Mouse (Mus musculus) CH12.LX (cell line): ENCODE data around the gene Cd37. TPM values are rescaled to one million over a fixed set of nuclear protein-coding genes. Genes with fewer than 3 reads are reported as not detected.
A peak's percentile ranks its signal among the peaks of the same experiment; 100 is the strongest.

Experiments used
- DNase-seq: peaks from one replicate; pipeline ENCODE4 v3.0.0-alpha.2; 2013; ENCODE audit errors: extremely low read depth
- H3K27ac ChIP-seq: 2 replicates; pipeline ENCODE4 v1.5.1; 2012; ENCODE audit warnings: low read depth, mild to moderate bottlenecking, control low read depth, moderate library complexity; ENCODE audit not compliant: insufficient read depth
- H3K27me3 ChIP-seq: replicated peaks from 2 replicates; pipeline ENCODE3; 2012; ENCODE audit warnings: inconsistent platforms
- H3K36me3 ChIP-seq, 2 experiments: replicated peaks in 1 of 2; 2 replicates each; pipeline versions ENCODE3 to v1.6.1; 2012; ENCODE audit warnings: inconsistent platforms in 1 of 2, low read length in 1 of 2, mild to moderate bottlenecking in 1 of 2, mixed read lengths in 1 of 2, moderate library complexity in 1 of 2; ENCODE audit not compliant: control insufficient read depth in 1 of 2, insufficient read depth in 1 of 2
- H3K4me1 ChIP-seq, 2 experiments: 2 replicates each; pipeline ENCODE4 v1.6.1; 2012; ENCODE audit warnings: inconsistent platforms in 1 of 2, moderate library complexity in 1 of 2; ENCODE audit not compliant: insufficient read depth in 2 of 2, control insufficient read depth in 1 of 2
- H3K4me2 ChIP-seq: 2 replicates; pipeline ENCODE4 v1.6.1; 2012; ENCODE audit warnings: low read depth, mild to moderate bottlenecking, control low read depth; ENCODE audit not compliant: poor library complexity, insufficient read depth, severe bottlenecking
- H3K4me3 ChIP-seq, 3 experiments: fragments of 150-350 bp in 1 of 3; sonication (generic) in 1 of 3; replicated peaks in 1 of 3; 2 replicates each; pipeline versions ENCODE3 to v1.5.1; 2011 to 2012; ENCODE audit warnings: low read depth in 2 of 3, low read length in 2 of 3, mild to moderate bottlenecking in 2 of 3, moderate library complexity in 2 of 3, control low read depth in 1 of 3, improper control_type of control experiment in 1 of 3, inconsistent platforms in 1 of 3, mixed read lengths in 1 of 3; ENCODE audit not compliant: poor library complexity in 1 of 3
- H3K79me2 ChIP-seq: replicated peaks from 2 replicates; pipeline ENCODE4 v1.6.1; 2012; ENCODE audit warnings: mild to moderate bottlenecking, moderate library complexity; ENCODE audit not compliant: control insufficient read depth, poor library complexity, insufficient read depth, severe bottlenecking; ENCODE audit errors: extremely low read depth
- H3K9ac ChIP-seq: 2 replicates; pipeline ENCODE4 v1.6.1; 2012; ENCODE audit warnings: low read depth, mild to moderate bottlenecking, control low read depth, moderate library complexity; ENCODE audit not compliant: insufficient read depth
- H3K9me3 ChIP-seq: replicated peaks from 2 replicates; pipeline ENCODE3; 2012; ENCODE audit warnings: low read length, inconsistent platforms, mixed read lengths
- BHLHE40 ChIP-seq: IDR thresholded peaks from 2 replicates; pipeline ENCODE4 v1.6.1; 2011; ENCODE audit warnings: mild to moderate bottlenecking, low read depth, low read length, improper control_type of control experiment
- CHD2 ChIP-seq: IDR thresholded peaks from 2 replicates; pipeline ENCODE4 v1.6.1; 2011; ENCODE audit warnings: low read length, improper control_type of control experiment
- ETS1 ChIP-seq: conservative IDR thresholded peaks from 2 replicates; pipeline ENCODE4 v1.6.1; 2012; ENCODE audit warnings: low read depth, mild to moderate bottlenecking, inconsistent platforms, low read length, improper control_type of control experiment, moderate library complexity
- IRF4 ChIP-seq: IDR thresholded peaks from 2 replicates; pipeline ENCODE4 v1.6.1; 2014; ENCODE audit warnings: low read depth, mild to moderate bottlenecking, inconsistent platforms, low read length, improper control_type of control experiment
- JUN ChIP-seq: IDR thresholded peaks from 2 replicates; pipeline ENCODE4 v1.6.1; 2011; ENCODE audit warnings: low read depth, mild to moderate bottlenecking, low read length, improper control_type of control experiment, moderate library complexity; ENCODE audit not compliant: insufficient read depth
- JUND ChIP-seq: conservative IDR thresholded peaks from 2 replicates; pipeline ENCODE4 v1.6.1; 2011; ENCODE audit warnings: low read depth, low read length, improper control_type of control experiment
- MAX ChIP-seq: IDR thresholded peaks from 2 replicates; pipeline ENCODE4 v1.6.1; 2011; ENCODE audit warnings: low read length, improper control_type of control experiment
- MAZ ChIP-seq: IDR thresholded peaks from 2 replicates; pipeline ENCODE4 v1.6.1; 2012; ENCODE audit warnings: low read depth, mild to moderate bottlenecking, inconsistent platforms, low read length, improper control_type of control experiment, moderate library complexity
- MXI1 ChIP-seq: IDR thresholded peaks from 2 replicates; pipeline ENCODE4 v1.6.1; 2011; ENCODE audit warnings: mild to moderate bottlenecking, low read depth, low read length, improper control_type of control experiment
- MYC ChIP-seq: IDR thresholded peaks from 2 replicates; pipeline ENCODE4 v1.6.1; 2011; ENCODE audit warnings: low read depth, mild to moderate bottlenecking, improper control_type of control experiment, low read length
- POLR2A ChIP-seq: IDR thresholded peaks from 2 replicates; pipeline ENCODE4 v1.6.1; 2011; ENCODE audit warnings: low read depth, mild to moderate bottlenecking, improper control_type of control experiment, low read length
- POLR2AphosphoS2 ChIP-seq: IDR thresholded peaks from 2 replicates; pipeline ENCODE4 v1.6.1; 2011; ENCODE audit warnings: low read depth, low read length, improper control_type of control experiment
- SIN3A ChIP-seq: IDR thresholded peaks from 2 replicates; pipeline ENCODE4 v1.6.1; 2012; ENCODE audit warnings: low read length, improper control_type of control experiment, inconsistent platforms
- UBTF ChIP-seq: IDR thresholded peaks from 2 replicates; pipeline ENCODE4 v1.6.1; 2012; ENCODE audit warnings: low read depth, mild to moderate bottlenecking, inconsistent platforms, low read length, improper control_type of control experiment, moderate library complexity
- ZC3H11A ChIP-seq: IDR thresholded peaks from 2 replicates; pipeline ENCODE4 v1.6.1; 2012; ENCODE audit warnings: low read depth, mild to moderate bottlenecking, inconsistent platforms, low read length, improper control_type of control experiment
- ZKSCAN1 ChIP-seq: IDR thresholded peaks from 2 replicates; pipeline ENCODE4 v1.6.1; 2012; ENCODE audit warnings: low read depth, inconsistent platforms, low read length, improper control_type of control experiment, borderline replicate concordance
- ZNF384 ChIP-seq: IDR thresholded peaks from 2 replicates; pipeline ENCODE4 v1.6.1; 2012; ENCODE audit warnings: low read depth, low read length, improper control_type of control experiment, inconsistent platforms
- dilution Hi-C: fragments of 300-500 bp; cut with MboI; formaldehyde crosslinking; loops from 2 replicates; pipeline ENCODE4 v1.14.3; 2020; ENCODE audit warnings: low sequenced_read_pairs; ENCODE audit not compliant: extremely low pct_unique_long_range_greater_than_20kb, extremely low pct_ligation_motif_present
- in situ Hi-C: fragments of 300-500 bp; cut with MboI; formaldehyde crosslinking; loops from 3 replicates; pipeline ENCODE4 v1.14.3; 2019; ENCODE audit warnings: low sequenced_read_pairs, low pct_ligation_motif_present, low pct_unique_long_range_greater_than_20kb, mixed read lengths
- polyA plus RNA-seq: library from polyadenylated mRNA; unstranded; fragments of >175 nt; gene quantifications from 2 replicates; pipeline ENCODE4 v1.2.1, GENCODE M21; 2012; ENCODE audit warnings: low read depth; ENCODE audit not compliant: insufficient read length
- total RNA-seq, 2 experiments: library from RNA; depleted of rRNA; stranded (reverse); fragments of 300-350 nt in 1 of 2; fragments of >200 nt in 1 of 2; gene quantifications; 2 replicates each; pipeline ENCODE4 v1.2.3; 2012 to 2014

Gene Cd37
- total and polyA plus RNA-seq, 3 experiments = 73.8 to 437 (median 91.1) TPM

- H3K9ac ChIP-seq = no peak overlapping the region
- no peak overlapping the region for H3K4me2 ChIP-seq
- H3K4me1 ChIP-seq = peaks cover 9 to 34% of the 10 kb centered on the region in 2 experiments; a peak in 3 of 4 replicates
- no peak for TF ChIP-seq BHLHE40
- TF ChIP-seq POLR2AphosphoS2 = no peak
- no peak for TF ChIP-seq CHD2
- no peak for TF ChIP-seq MYC
- TF ChIP-seq ZKSCAN1 = no peak
- no peak for TF ChIP-seq ETS1
- TF ChIP-seq IRF4 = no peak
- no peak for TF ChIP-seq MXI1
- in situ Hi-C loops = no loop called here
- no peaks in the 10 kb centered on the region for H3K79me2 ChIP-seq
- peaks cover 24% of the 10 kb centered on the region for H3K27me3 ChIP-seq
- H3K4me3 ChIP-seq = no peak overlapping the region
- no peak overlapping the region for H3K27ac ChIP-seq
- DNase-seq = no peak
- dilution Hi-C loops = no loop called here
- peaks cover under 1% of the 10 kb centered on the region for H3K9me3 ChIP-seq
- H3K36me3 ChIP-seq = no peaks in the 10 kb centered on the region
Observed at GRCm38 (mm10) chr7:45213708-45214107, 25.2 kb downstream of the Cd37 start.

- no peaks in the 10 kb centered on the region for H3K36me3 ChIP-seq
- H3K4me3 ChIP-seq = no peak overlapping the region
- peak overlapping the region; percentile 58; the same call in 1 of the 2 replicates for H3K4me2 ChIP-seq
- no peak overlapping the region for H3K9ac ChIP-seq
- H3K4me1 ChIP-seq = peaks cover 9 to 33% of the 10 kb centered on the region in 2 experiments; a peak in 3 of 4 replicates
- dilution Hi-C loops (no loop called here), in situ Hi-C loops (no loop called here)
- H3K27ac ChIP-seq = no peak overlapping the region
- no peak for TF ChIP-seq MAZ
- peak; percentile 6; the same call in 1 of the 2 replicates for TF ChIP-seq ZNF384
- TF ChIP-seq UBTF = no peak
- DNase-seq = no peak
- H3K27me3 ChIP-seq = peaks cover 24% of the 10 kb centered on the region
- H3K9me3 ChIP-seq = peaks cover 8% of the 10 kb centered on the region
- H3K79me2 ChIP-seq = no peaks in the 10 kb centered on the region
Observed at GRCm38 (mm10) chr7:45212356-45212755, 26.6 kb downstream of the Cd37 start.

GRCm38 (mm10) chr7:45211851-45212251 is 27.1 kb downstream of the Cd37 start, which contains the start of gene Dkkl1:
Gene Dkkl1 (minus strand): TSS chr7:45212147.
- TF ChIP-seq MAX = peak; percentile 20; the same call in 1 of the 2 replicates
- no peak for TF ChIP-seq UBTF
- no peak for TF ChIP-seq ZC3H11A
- TF ChIP-seq JUND = peak; percentile 76
- peak; percentile 82 for TF ChIP-seq IRF4
- no peak for TF ChIP-seq ETS1
- TF ChIP-seq SIN3A = 0 out of 2 replicates have a peak, but pooled peaks have one; percentile 55
- no peak for TF ChIP-seq POLR2A
- 0 out of 2 replicates have a peak, but pooled peaks have one; percentile 32 for TF ChIP-seq MYC
- TF ChIP-seq JUN = peak; percentile 41; the same call in 1 of the 2 replicates
- TF ChIP-seq, all 38 proteins: peak for 6
- H3K27me3 ChIP-seq = peaks cover 24% of the 10 kb centered on the region
- no peak within 1 kb of the TSS for H3K27ac ChIP-seq
- DNase-seq = no peak
- H3K9me3 ChIP-seq = peaks cover 11% of the 10 kb centered on the region
- H3K36me3 ChIP-seq = no peaks in the 10 kb centered on the region
- in situ Hi-C loops (no loop called here), dilution Hi-C loops (no loop called here)
- H3K4me3 ChIP-seq = peak within 1 kb of the TSS in 1 of 3 experiments; percentile 29
- peaks cover 6 to 28% of the 10 kb centered on the region in 2 experiments; a peak in 3 of 4 replicates for H3K4me1 ChIP-seq
- no peaks in the 10 kb centered on the region for H3K79me2 ChIP-seq
- no peak within 1 kb of the TSS; the same call in 1 of the 2 replicates for H3K9ac ChIP-seq
- H3K4me2 ChIP-seq = peak within 1 kb of the TSS; percentile 58; the same call in 1 of the 2 replicates
